Mouse (Mus musculus) liver, adult 2 months (tissue): ENCODE results near the gene Ptprd.

ENCODE experiments used
- CTCF ChIP-seq: fragments of 200-500 bp; IDR thresholded peaks from 2 replicates; pipeline ENCODE4 v1.5.1; 2011; ENCODE audit warnings: low read depth, low read length, control low read depth
- POLR2A ChIP-seq: fragments of 200-500 bp; IDR thresholded peaks from 2 replicates; pipeline ENCODE4 v1.6.1; 2011; ENCODE audit warnings: low read length, control low read depth; ENCODE audit not compliant: insufficient read depth; ENCODE audit errors: extremely low read depth

GRCm38 (mm10) chr4:76290484-76290818 is 1921.3 kb downstream of the Ptprd start:
- TF ChIP-seq CTCF, result no peak
- no peak for TF ChIP-seq POLR2A
